Mouse (Mus musculus): Measurements from ENCODE around the gene 1110051M20Rik.

DNA sequence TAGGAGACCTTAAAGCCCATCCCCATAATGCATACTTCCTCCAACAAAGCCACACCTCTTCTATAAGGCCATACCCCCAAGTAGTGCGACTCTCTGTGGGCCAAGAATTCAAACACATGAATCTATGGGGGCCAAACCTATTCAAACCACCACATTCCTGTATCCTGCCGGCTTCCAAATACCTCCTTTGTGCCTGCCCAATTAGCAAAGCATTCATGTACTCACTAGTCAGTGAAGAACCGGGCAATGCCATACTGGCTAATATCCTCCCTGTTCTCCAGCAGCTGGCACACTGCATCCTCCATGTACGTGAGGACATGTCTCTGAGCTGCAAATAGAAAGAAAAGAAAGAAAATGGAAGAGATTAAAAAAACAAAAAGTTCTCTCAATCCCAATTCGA is 22.9 kb downstream of the 1110051M20Rik start:
- no peak for TF ChIP-seq POLR2A (IDR thresholded peaks at IDR 0.05; ENCODE audit: insufficient read depth, low read depth, low read length)
- TF ChIP-seq EP300 (IDR thresholded peaks at IDR 0.05; ENCODE audit: insufficient read depth, low read depth, low read length): no peak
- no peak for TF ChIP-seq CTCF (IDR thresholded peaks at IDR 0.05)

Data from heart, adult 2 months (tissue).